Mouse (Mus musculus) limb, embryonic 14.5 days (tissue): Measurements from ENCODE around the gene Scn7a. TPM values are rescaled to one million over a fixed set of nuclear protein-coding genes. Genes with fewer than 3 reads are reported as not detected.

Source experiments
- ATAC-seq: fragments of 200-750 bp; cut with Nextera tagmentation; 2 replicates; pipeline ENCODE4 v1.8.0; 2017; ENCODE audit warnings: low read depth, moderate number of reproducible peaks, moderate TSS enrichment; ENCODE audit not compliant: low FRiP score
- DNase-seq: peaks from one replicate; pipeline ENCODE4 v3.0.0-alpha.2; 2015; ENCODE audit warnings: low spot score
- H3K27ac ChIP-seq: fragments of 300-500 bp; sonication (generic); replicated peaks from 2 replicates; pipeline ENCODE4 v1.5.1; 2014; ENCODE audit warnings: low read depth, mild to moderate bottlenecking, low read length, moderate library complexity, mixed read lengths
- H3K27me3 ChIP-seq: fragments of 300-500 bp; sonication (generic); 2 replicates; pipeline ENCODE4 v1.6.1; 2014; ENCODE audit warnings: low read length, mixed read lengths; ENCODE audit not compliant: control insufficient read depth, insufficient read depth
- H3K36me3 ChIP-seq: fragments of 300-500 bp; sonication (generic); 2 replicates; pipeline ENCODE4 v1.6.1; 2014; ENCODE audit warnings: mild to moderate bottlenecking, low read length, moderate library complexity, mixed read lengths; ENCODE audit not compliant: control insufficient read depth, insufficient read depth
- H3K4me1 ChIP-seq: fragments of 300-500 bp; sonication (generic); 2 replicates; pipeline ENCODE4 v1.6.1; 2014; ENCODE audit warnings: antibody characterized with exemption, low read length, mixed read lengths; ENCODE audit not compliant: control insufficient read depth, insufficient read depth
- H3K4me2 ChIP-seq: fragments of 300-500 bp; sonication (generic); replicated peaks from 2 replicates; pipeline ENCODE4 v1.6.1; 2014; ENCODE audit warnings: low read depth, mild to moderate bottlenecking, low read length, moderate library complexity; ENCODE audit not compliant: severe bottlenecking
- H3K4me3 ChIP-seq: fragments of 300-500 bp; sonication (generic); replicated peaks from 2 replicates; pipeline ENCODE4 v1.5.1; 2014; ENCODE audit warnings: low read length
- H3K9ac ChIP-seq: fragments of 300-500 bp; sonication (generic); 2 replicates; pipeline ENCODE4 v1.6.1; 2014; ENCODE audit warnings: mild to moderate bottlenecking, low read depth, low read length, moderate library complexity; ENCODE audit not compliant: severe bottlenecking
- H3K9me3 ChIP-seq: fragments of 300-500 bp; sonication (generic); 2 replicates; pipeline ENCODE4 v1.6.1; 2016; ENCODE audit warnings: low read length; ENCODE audit not compliant: control insufficient read depth
- POLR2A ChIP-seq: fragments of 200-500 bp; IDR thresholded peaks from 2 replicates; pipeline ENCODE4 v1.8.0; 2012; ENCODE audit warnings: inconsistent platforms, mild to moderate bottlenecking, moderate library complexity, borderline replicate concordance; ENCODE audit not compliant: insufficient read depth, insufficient read length; ENCODE audit errors: extremely low read depth
- WGBS: fragments of 180-500 bp; shearing (Covaris S2); extraction: QIAGEN DNeasy Blood & Tissue Kit; methylation state at CpG from one replicate; pipeline ENCODE4 v1.1.7; 2014; 5-methylcytosine and 5-hydroxymethylcytosine counted together
- polyA plus RNA-seq, 2 experiments: library from polyadenylated mRNA; depleted of rRNA in 1 of 2; stranded (reverse) in 1 of 2; unstranded in 1 of 2; fragments of >200 nt; fragmentation: Nextera tagmentation in 1 of 2; extraction: Ambion mirVana in 1 of 2; gene quantifications; 2 replicates each; pipeline versions ENCODE4 v1.2.1 to v1.2.3; 2012 to 2014

The Scn7a gene
- polyA plus RNA-seq, 2 experiments, result 0.12 to 0.16 TPM

DNA sequence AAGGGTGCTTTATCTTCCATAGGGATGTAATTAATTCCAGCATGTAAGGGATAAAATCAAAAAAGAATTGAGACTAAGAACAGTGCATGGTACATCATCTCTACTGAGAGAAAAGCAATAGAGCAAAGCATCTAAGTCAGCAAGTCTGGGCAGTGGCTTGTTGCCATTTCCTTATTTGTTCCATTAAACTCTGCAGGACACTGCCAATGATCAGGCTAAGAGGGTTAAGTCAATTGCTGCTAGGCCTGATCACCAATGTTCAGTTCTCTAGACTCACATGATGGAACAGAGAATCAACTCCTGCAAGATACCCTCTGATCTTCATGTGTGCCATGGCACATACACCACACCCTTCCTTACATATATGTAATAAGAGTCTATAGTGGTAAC lies 57.1 kb downstream of the Scn7a start:
- Histone ChIP-seq H3K9me3 (no peaks in the 10 kb centered on the region), H3K27ac (no peak overlapping the region), H3K4me3 (no peak overlapping the region), H3K9ac (no peak overlapping the region), H3K27me3 (no peaks in the 10 kb centered on the region), H3K4me2 (no peak overlapping the region), H3K36me3 (no peaks in the 10 kb centered on the region), H3K4me1 (no peaks in the 10 kb centered on the region)
- ATAC-seq (no peak), DNase-seq (no peak)
- no peak for TF ChIP-seq POLR2A

DNA sequence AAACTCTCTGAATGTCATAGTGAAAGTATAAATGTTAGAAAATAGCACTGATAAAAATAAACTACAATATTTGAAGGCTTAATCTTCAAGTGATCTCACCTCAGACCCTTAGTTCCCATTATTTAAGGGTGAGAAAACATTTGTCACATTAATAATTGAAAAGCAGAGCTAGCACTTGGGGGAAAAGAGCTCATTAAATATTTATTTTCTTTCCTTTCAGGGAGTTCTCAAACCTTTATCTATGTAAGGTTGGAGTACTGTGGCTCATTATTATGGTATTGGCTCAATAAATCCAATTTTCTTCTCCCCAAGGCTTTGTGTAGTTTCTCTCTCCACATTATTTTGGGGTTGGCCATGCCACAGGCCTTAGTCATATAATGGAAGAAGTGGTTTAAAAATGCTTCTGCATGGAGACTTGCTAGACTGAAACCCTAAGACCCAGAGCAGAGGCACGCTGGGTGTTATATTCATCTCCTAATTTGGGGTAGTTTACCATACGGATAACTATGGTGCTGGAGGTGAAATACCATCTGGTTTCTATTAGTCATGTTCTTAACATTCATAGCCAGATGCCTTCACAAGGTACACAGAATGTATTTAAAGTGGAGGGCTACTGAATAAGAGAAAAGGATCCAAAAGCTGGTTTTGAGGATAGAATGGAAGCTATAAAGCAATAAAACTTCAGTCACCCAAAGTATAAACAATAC lies 57.7 kb downstream of the Scn7a start:
- no peak for ATAC-seq
- Histone ChIP-seq H3K4me1 (no peaks in the 10 kb centered on the region), H3K9ac (no peak overlapping the region), H3K4me3 (no peak overlapping the region), H3K27ac (no peak overlapping the region), H3K4me2 (no peak overlapping the region), H3K9me3 (no peaks in the 10 kb centered on the region), H3K36me3 (no peaks in the 10 kb centered on the region), H3K27me3 (no peaks in the 10 kb centered on the region)
- WGBS, result 18% methylated on average over 2 of the region's 2 CpGs
- DNase-seq, result no peak
- no peak for TF ChIP-seq POLR2A

DNA sequence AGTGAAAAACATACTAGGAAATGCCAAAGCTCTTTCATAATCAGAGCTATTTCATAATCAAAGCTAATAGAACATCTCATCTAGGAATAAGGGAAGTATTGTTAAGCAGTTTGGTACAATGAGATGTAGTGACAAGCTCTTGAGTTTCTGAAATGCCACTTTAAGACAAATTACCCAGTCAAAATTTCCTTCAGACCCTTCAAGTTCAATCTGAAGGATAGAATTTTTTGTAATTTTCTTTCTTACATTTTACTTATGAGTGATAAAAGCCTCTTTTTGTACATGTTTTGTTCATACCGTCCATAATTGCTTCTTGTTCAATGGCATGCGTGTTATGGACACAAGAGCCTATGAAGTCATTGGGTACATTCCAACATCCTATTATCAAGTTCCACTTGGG lies 72.6 kb downstream of the Scn7a start:
- ATAC-seq, result no peak
- no peak overlapping the region for H3K9ac ChIP-seq
- no peak overlapping the region for H3K4me2 ChIP-seq
- no peak for TF ChIP-seq POLR2A
- no peak overlapping the region for H3K27ac ChIP-seq
- H3K4me3 ChIP-seq, result no peak overlapping the region
- no peak for DNase-seq
- no peaks in the 10 kb centered on the region for H3K27me3 ChIP-seq
- H3K36me3 ChIP-seq, result no peaks in the 10 kb centered on the region
- no peaks in the 10 kb centered on the region for H3K4me1 ChIP-seq
- WGBS, result 77% methylated on average over 2 of the region's 2 CpGs
- no peaks in the 10 kb centered on the region for H3K9me3 ChIP-seq

DNA sequence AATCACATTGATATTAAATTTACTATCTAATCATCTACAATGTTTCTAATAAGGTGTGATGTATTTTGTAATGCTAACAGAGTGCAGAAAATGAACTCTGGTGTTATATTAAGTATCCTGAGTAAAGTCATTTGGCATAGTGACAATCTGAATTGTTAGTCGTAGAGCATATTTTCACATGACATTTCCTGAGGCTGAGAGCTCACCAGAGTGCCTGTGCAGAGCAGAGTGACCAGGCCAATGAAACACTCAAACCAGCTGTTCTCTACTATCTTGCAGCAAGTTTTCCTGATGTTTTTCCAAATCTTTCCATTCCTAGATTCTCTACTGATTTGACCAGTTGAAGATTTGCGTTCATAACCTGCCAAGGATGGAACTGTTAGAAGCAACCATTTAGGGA lies 92.4 kb downstream of the Scn7a start:
- Histone ChIP-seq H3K36me3 (no peaks in the 10 kb centered on the region), H3K27ac (no peak overlapping the region), H3K4me1 (no peaks in the 10 kb centered on the region), H3K9me3 (no peaks in the 10 kb centered on the region), H3K27me3 (no peaks in the 10 kb centered on the region), H3K9ac (no peak overlapping the region), H3K4me3 (no peak overlapping the region), H3K4me2 (no peak overlapping the region)
- 82% methylated on average over 2 of the region's 2 CpGs for WGBS
- DNase-seq, result no peak
- TF ChIP-seq POLR2A, result no peak
- ATAC-seq, result no peak

DNA sequence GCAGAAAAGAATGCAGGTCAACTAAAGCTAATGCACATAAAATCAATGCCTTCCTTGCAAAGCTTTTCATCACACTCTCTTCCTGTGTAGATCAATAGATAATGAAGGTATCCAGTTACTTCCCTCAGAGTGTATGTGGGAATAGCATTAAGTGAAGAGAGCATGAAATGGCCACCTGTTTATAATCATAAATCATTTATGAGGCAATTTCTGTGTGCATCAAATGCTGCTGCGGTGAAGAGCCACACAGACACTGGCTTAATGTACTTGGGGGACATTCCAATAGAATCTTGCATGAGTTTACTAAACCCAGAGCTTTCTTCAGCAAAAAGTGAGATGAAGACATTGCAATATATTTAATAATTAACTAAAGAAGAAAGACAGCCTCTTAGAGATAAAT lies 122.7 kb downstream of the Scn7a start:
- Histone ChIP-seq H3K4me2 (no peak overlapping the region), H3K4me1 (no peaks in the 10 kb centered on the region), H3K9me3 (no peaks in the 10 kb centered on the region), H3K4me3 (no peak overlapping the region), H3K27me3 (no peaks in the 10 kb centered on the region), H3K9ac (no peak overlapping the region), H3K27ac (no peak overlapping the region), H3K36me3 (no peaks in the 10 kb centered on the region)
- WGBS, result 59% methylated on average over 1 of the region's 1 CpGs
- TF ChIP-seq POLR2A, result no peak
- ATAC-seq, result no peak
- DNase-seq, result no peak

DNA sequence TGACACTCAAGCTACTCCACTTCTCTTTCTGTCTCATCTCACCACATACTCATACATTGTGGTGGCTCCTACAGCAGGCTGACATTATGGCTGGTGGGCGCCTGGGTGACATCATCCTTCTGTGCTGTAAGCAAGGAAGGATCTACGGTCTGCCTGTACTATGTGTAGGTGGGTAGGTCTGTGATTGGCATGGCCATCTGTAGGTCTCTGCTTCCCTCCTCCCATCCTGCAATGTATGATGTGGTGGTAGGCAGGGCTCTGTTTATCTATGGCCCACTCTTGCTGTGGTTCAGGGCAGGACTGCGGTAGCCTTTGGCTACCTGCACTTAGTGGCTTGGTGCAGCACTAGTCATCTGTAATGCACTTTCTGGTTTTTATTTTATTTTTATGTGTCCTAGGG lies 128.3 kb downstream of the Scn7a start:
- 90% methylated on average over 3 of the region's 3 CpGs for WGBS
- ATAC-seq (no peak), DNase-seq (no peak)
- H3K4me3 ChIP-seq, result no peak overlapping the region
- H3K27ac ChIP-seq, result no peak overlapping the region
- H3K36me3 ChIP-seq, result no peaks in the 10 kb centered on the region
- no peaks in the 10 kb centered on the region for H3K27me3 ChIP-seq
- no peak overlapping the region for H3K9ac ChIP-seq
- TF ChIP-seq POLR2A, result no peak
- H3K4me1 ChIP-seq, result no peaks in the 10 kb centered on the region
- H3K4me2 ChIP-seq, result no peak overlapping the region
- H3K9me3 ChIP-seq, result no peaks in the 10 kb centered on the region
